In genomic region chr3:66503615-66504014, GRCm38 (mm10) we compare ENCODE assay signal across 34 mouse cellular contexts.
"Had no signal": no experiment of that assay in that cellular context is flagged by ENCODE, and none has a peak within 500 bp of the region (broad histone marks: within the 10 kb centered on the region; RNA-seq: fewer than 3 reads in every experiment).

No protein-coding gene starts in this region.

- H3K27ac ChIP-seq: heart, embryonic 10.5 days; heart, embryonic 13.5 days; heart, embryonic 15.5 days; hindbrain, embryonic 10.5 days; hindbrain, embryonic 12.5 days; hindbrain, embryonic 13.5 days; hindbrain, embryonic 14.5 days; hindbrain, embryonic 15.5 days; hindbrain, postnatal 0 days; intestine, embryonic 15.5 days; kidney, embryonic 15.5 days; kidney, postnatal 0 days; layer of hippocampus, adult 2 months had no signal

- ATAC-seq: hindbrain, embryonic 16.5 days; hindbrain, postnatal 0 days; inflammation-experienced regulatory T-cells, adult 6 months; intestine, embryonic 15.5 days; intestine, embryonic 16.5 days; intestine, postnatal 0 days had no signal

- H3K9me3 ChIP-seq: heart, embryonic 10.5 days; heart, embryonic 12.5 days; heart, embryonic 13.5 days; heart, embryonic 15.5 days; hindbrain, embryonic 10.5 days; hindbrain, embryonic 12.5 days; hindbrain, embryonic 13.5 days; hindbrain, embryonic 15.5 days; intestine, embryonic 15.5 days; kidney, embryonic 15.5 days had no signal

- H3K27me3 ChIP-seq: heart, embryonic 12.5 days; heart, embryonic 13.5 days; heart, embryonic 15.5 days; hindbrain, embryonic 12.5 days; hindbrain, embryonic 13.5 days; hindbrain, embryonic 15.5 days; intestine, embryonic 15.5 days; kidney, embryonic 15.5 days had no signal

- H3K4me2 ChIP-seq: heart, embryonic 11.5 days; heart, embryonic 12.5 days; heart, embryonic 13.5 days; heart, embryonic 15.5 days; hindbrain, embryonic 12.5 days; hindbrain, embryonic 13.5 days; hindbrain, embryonic 14.5 days; hindbrain, embryonic 15.5 days; intestine, embryonic 15.5 days; kidney, embryonic 15.5 days had no signal

- H3K36me3 ChIP-seq: heart, embryonic 10.5 days; heart, embryonic 12.5 days; heart, embryonic 13.5 days; heart, embryonic 15.5 days; hindbrain, embryonic 10.5 days; hindbrain, embryonic 12.5 days; hindbrain, embryonic 13.5 days; hindbrain, embryonic 15.5 days; intestine, embryonic 15.5 days; kidney, embryonic 15.5 days had no signal

- H3K4me1 ChIP-seq: hindbrain, embryonic 15.5 days; intestine, embryonic 15.5 days; kidney, embryonic 15.5 days had no signal

- H3K9ac ChIP-seq: heart, embryonic 12.5 days; heart, embryonic 13.5 days; heart, embryonic 15.5 days; hindbrain, embryonic 12.5 days; hindbrain, embryonic 13.5 days; hindbrain, embryonic 14.5 days; hindbrain, embryonic 15.5 days; intestine, embryonic 15.5 days; kidney, embryonic 15.5 days had no signal

- H3K4me3 ChIP-seq: heart, embryonic 10.5 days; heart, embryonic 12.5 days; heart, embryonic 13.5 days; heart, embryonic 15.5 days; hindbrain, embryonic 10.5 days; hindbrain, embryonic 12.5 days; hindbrain, embryonic 13.5 days; hindbrain, embryonic 15.5 days; intestine, embryonic 15.5 days; kidney, embryonic 15.5 days; layer of hippocampus, adult 2 months had no signal

- DNase-seq: heart, postnatal 10 days; heart, postnatal 14 days; heart, postnatal 36 days; heart, postnatal 4 days; kidney, adult 11 months; kidney, adult 18-20 months; kidney, adult 2 months; kidney, adult 8-10 months; kidney, adult 9 months; kidney, postnatal 10 days; kidney, postnatal 14 days; kidney, postnatal 25 days; kidney, postnatal 4 days; layer of hippocampus, adult 9-11 months; layer of hippocampus, postnatal 36 days had no signal
